Mouse (Mus musculus) embryonic stem cell, embryonic (primary cell): ENCODE data around the gene Gtpbp8.

Source experiments
- CTCF ChIA-PET, 4 experiments: fragments of 300-600 bp in 2 of 4; fragments of 350-600 bp in 2 of 4; sonication (Branson Sonifier 250); formaldehyde crosslinking; loops; one replicate each; lab custom pipeline; 2022; ENCODE audit warnings: inconsistent platforms in 2 of 4; lab: Charles Lee
- POLR2A ChIA-PET, 4 experiments: fragments of 300-600 bp in 2 of 4; fragments of 350-600 bp in 2 of 4; sonication (Branson Sonifier 250); formaldehyde crosslinking; loops; one replicate each; lab custom pipeline; 2022; ENCODE audit warnings: antibody characterized with exemption in 4 of 4, inconsistent platforms in 1 of 4; lab: Charles Lee

The Gtpbp8 gene

DNA sequence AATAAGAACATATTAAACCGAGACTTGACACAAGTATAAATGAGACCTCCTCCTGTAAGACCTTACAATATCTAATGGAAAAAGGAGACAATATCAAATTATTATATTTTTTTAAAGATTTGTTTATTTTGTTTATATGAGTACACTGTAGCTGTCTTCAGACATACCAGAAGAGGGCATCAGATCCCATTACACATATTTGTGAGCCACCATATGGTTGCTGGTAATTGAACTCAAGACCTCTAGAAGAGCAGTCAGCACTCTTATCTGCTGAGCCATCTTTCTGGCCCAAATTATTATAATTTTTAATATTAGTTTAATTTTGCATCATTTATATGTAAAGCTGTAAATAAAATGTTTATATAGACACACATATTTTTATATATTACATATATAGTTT lies 3.4 kb downstream of the Gtpbp8 start:
- CTCF ChIA-PET: interaction anchor here (0.5 to 2.1 kb wide), 6 partner anchors 17 to 504 kb away, joined by 3 to 8 read pairs (median 3); no protein-coding TSS in a partner anchor

DNA sequence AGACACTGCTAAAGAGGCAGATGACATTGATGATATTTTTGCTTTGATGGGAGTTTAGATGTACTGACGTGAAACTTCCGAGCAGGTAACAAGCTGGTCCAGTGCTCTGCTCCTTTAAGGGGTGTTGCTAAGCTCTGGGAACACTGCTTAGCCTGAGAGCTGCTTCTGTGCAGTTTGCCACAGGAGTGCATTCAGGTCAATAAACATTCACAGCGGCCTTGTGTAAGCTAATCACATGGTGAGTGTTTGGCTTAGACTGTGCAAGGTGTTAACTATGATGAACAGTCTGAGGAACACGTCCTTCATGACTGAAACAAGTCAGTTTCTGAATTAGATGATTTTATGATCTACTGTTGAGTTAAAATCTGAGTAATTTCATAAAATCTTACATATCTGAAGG lies 10.0 kb downstream of the Gtpbp8 start:
- CTCF ChIA-PET: no interaction called here
- POLR2A ChIA-PET: interaction anchor here in 2 of 4 experiments (2.0 to 8.0 kb wide), 4 partner anchors 8 to 12 kb away, joined by 6 to 58 read pairs (median 16); partner anchors contain the start of genes Nepro (in 2 of the 2) and Gtpbp8 (in 1 of the 2)

More for the DNA sequence above, 3.4 kb downstream of the Gtpbp8 start:
- POLR2A ChIA-PET: interaction anchor here in 3 of 4 experiments (1.2 to 4.5 kb wide), 5 partner anchors 11 to 416 kb away, joined by 3 to 42 read pairs (median 3); partner anchors contain the start of genes Atg3 (in 1 of the 3), Nepro (in 1 of the 3) and Slc35a5 (in 1 of the 3)

DNA sequence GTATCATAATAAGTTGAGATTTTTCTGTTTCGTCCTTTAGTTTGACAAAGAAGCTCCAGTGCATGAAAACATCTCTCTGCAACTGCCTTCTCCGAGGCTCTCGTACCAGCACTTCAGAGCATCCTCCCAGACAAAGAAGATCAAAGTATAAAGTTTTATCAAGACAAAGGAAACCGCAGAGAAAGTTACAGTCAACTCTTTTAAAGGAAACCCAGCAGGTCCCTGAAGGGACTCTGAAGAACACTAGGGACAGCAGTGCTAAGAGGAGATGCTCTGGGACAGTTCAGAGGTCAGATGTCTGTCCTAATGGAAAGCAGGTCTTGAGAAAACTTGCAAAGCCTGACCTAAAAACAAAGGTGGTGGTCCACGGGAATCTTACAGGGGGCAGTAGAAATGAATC lies 10.5 kb downstream of the Gtpbp8 start:
- ChIA-PET POLR2A (interaction anchor here in 2 of 4 experiments (1.5 to 8.0 kb wide), 5 partner anchors 8 to 16 kb away, joined by 3 to 58 read pairs (median 14); partner anchors contain the start of genes Nepro (in 2 of the 2) and Gtpbp8 (in 1 of the 2)), CTCF (no interaction called here)

DNA sequence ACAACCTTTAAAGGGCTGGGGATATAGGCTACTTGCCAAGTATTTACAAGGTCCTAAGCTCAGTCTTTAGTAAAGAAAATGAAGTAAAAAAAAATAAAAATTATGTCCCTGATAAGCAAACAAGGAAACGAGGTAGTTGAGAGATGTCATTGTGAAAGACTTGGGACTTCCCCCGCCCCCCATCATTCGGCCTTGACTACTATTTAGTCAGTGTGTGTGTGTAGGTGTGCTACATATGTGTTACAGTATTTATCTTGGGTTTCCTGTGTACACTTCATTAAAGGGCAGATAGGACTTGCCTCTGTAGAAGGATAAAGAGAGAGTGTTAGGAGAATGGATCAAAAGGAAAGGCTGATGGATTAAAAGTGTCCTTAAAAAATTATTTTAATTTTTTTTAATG lies 12.1 kb downstream of the Gtpbp8 start:
- POLR2A ChIA-PET: interaction anchor here in 2 of 4 experiments (0.8 to 8.0 kb wide), 8 partner anchors 9 to 1112 kb away, joined by 3 to 58 read pairs (median 4); partner anchors contain the start of genes Gtpbp8 (in 2 of the 2) and Nepro (in 2 of the 2)
- CTCF ChIA-PET: interaction anchor here in 2 of 4 experiments (1.0 to 1.5 kb wide), 2 partner anchors 8 to 356 kb away, joined by 3 read pairs; no protein-coding TSS in a partner anchor

DNA sequence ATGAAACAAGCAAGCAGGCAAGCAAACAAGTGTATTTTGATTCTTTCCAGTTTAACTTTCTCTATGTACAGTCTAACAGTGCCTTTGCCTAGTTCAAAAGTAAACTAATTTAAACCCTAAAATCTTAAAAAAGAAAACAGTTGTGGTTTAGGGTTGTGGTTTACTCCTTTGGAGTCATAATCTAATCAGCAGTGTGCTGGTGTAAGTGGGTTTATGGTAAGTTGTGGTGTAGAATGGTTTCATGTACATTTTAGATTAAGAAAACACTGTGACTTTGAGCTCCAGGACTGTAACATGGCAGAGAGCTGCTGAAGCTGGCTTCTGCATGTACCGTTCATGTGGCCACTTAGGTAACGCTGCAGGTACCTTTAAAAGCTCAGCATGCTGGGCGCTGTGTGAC lies 18.6 kb downstream of the Gtpbp8 start:
- ChIA-PET POLR2A (interaction anchor here in 2 of 4 experiments (1.2 to 2.4 kb wide), 3 partner anchors 10 to 19 kb away, joined by 3 to 18 read pairs (median 4); partner anchors contain the start of gene Gtpbp8 (in 1 of the 2)), CTCF (interaction anchor here in 2 of 4 experiments (0.6 to 0.8 kb wide), 2 partner anchors 19 to 561 kb away, joined by 3 read pairs; partner anchors contain the start of gene Gtpbp8 (in 1 of the 2))

DNA sequence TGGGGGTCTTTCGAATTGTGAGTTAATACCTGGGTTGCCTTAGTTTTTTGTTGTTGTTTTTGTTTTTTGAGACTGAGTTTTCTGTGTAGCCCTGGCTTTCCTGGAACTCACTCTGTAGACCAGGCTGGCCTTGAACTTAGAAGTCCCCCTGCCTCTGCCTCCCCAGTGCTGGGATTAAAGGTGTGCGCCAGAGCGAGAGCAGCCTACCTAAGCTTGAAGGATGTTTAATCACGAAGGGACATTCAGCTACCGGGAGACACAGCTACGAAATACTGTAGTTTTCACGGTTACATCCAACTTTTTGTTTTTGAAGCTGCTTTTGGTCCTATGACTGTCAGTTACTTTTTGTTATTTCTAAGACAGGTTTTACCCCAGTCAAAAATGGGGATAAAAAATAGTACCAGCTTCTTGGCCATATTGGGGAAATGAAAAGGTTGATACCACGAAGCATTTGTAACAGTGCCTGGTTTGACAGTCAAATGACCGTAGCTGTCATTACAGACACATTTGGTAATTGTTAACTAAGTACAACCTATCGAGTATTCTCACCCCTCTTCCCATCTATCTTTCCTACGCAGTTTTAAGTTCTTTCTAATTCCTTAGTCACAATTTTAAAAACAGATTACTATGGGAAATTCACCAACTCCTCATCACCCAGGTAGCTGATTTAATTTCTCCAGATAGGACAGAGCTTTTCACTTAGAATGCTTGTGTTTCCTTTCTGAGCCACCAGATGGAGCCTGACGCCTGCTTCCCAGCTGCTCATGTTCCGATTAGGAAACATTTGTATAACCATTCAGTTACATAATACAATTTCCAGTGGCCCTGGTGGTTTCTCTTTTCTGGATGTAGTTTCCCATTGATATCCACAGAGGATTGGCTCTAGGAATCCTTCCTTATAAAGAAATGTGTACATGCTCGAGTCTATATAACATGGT lies 20.6 kb downstream of the Gtpbp8 start:
- ChIA-PET CTCF (interaction anchor here (0.5 to 2.5 kb wide), 28 partner anchors 9 to 1023 kb away, joined by 3 to 16 read pairs (median 4); partner anchors contain the start of genes Gtpbp8 (in 2 of the 4) and Atg3 (in 1 of the 4)), POLR2A (interaction anchor here (0.5 to 4.2 kb wide), 48 partner anchors 8 to 586 kb away, joined by 3 to 58 read pairs (median 4); partner anchors contain the start of genes Gtpbp8 (in 4 of the 4), Atg3 (in 3 of the 4), Slc35a5 (in 3 of the 4) and Atp6v1a (in 2 of the 4))

DNA sequence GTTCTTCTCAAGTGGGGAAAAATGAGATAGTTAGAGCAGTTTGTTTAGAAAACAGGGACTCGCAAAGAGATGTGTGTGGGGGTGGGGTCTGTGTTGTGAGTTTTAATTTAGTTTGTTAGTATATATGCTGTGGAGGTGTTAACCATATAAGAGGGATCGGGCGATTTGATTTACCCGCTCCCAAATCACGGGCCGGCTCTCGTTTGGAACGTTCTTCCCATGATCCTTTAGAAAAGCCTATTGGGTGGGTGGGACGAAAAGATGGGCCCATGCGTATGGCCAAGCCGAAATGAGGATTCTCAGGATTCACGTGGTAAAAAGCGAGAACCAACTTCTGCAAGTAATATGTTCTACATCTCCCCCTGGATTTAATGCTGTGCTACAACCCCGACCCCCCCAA lies 21.3 kb downstream of the Gtpbp8 start:
- ChIA-PET POLR2A (interaction anchor here (0.6 to 4.2 kb wide), 39 partner anchors 8 to 952 kb away, joined by 3 to 58 read pairs (median 6); partner anchors contain the start of genes Gtpbp8 (in 4 of the 4), Atp6v1a (in 2 of the 4), Cfap44 (in 2 of the 4) and Naa50 (in 2 of the 4)), CTCF (interaction anchor here in 2 of 4 experiments (0.6 to 2.5 kb wide), 7 partner anchors 17 to 444 kb away, joined by 3 to 13 read pairs (median 4); partner anchors contain the start of gene Gtpbp8 (in 1 of the 2))

DNA sequence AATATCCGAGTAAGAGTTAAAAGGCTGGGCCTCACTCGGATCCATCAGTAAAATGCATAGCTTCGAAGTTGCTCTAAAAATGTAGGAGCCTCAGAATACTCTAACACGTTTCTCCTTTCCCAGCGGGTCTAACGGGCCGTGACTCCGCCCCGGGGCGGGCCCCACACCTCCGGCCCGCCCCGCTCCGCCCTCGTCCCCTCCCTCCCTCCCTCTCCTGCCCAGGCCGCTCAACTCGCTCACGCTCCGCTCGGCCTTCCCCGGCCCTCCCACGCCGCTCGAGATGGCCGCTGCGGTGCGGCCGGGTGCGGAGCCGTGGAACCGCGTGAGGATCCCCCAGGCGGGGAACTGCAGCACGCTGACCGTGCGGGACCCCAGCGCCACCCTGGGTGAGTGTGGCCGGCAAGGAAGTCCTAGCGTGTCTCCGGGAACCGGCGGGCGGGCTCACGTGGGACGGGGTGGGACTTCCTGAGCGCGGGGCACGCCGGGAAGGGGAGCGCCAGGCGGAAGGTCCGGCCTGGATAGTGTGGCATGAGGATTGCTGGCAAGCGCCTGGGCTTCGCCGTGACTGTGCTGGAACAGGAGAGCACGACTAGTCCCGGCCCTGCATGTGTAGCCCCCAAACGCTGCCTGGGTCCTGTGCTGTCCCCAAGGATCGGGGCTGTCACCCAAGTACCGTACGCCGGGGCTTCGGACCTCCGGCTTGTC lies 21.9 kb downstream of the Gtpbp8 start, which contains the start of gene Nepro:
TSS of gene Nepro (plus strand) at position 219 of the 705 bp plus-strand sequence.
- ChIA-PET POLR2A (interaction anchor here in 3 of 4 experiments (0.5 to 4.2 kb wide), 52 partner anchors 9 to 953 kb away, joined by 3 to 58 read pairs (median 4); partner anchors contain the start of genes Atp6v1a (in 3 of the 3), Gtpbp8 (in 3 of the 3), Naa50 (in 3 of the 3) and Cfap44 (in 2 of the 3)), CTCF (interaction anchor here in 2 of 4 experiments (0.6 to 2.5 kb wide), 6 partner anchors 16 to 1267 kb away, joined by 3 to 13 read pairs (median 6); partner anchors contain the start of gene Gtpbp8 (in 1 of the 2))

DNA sequence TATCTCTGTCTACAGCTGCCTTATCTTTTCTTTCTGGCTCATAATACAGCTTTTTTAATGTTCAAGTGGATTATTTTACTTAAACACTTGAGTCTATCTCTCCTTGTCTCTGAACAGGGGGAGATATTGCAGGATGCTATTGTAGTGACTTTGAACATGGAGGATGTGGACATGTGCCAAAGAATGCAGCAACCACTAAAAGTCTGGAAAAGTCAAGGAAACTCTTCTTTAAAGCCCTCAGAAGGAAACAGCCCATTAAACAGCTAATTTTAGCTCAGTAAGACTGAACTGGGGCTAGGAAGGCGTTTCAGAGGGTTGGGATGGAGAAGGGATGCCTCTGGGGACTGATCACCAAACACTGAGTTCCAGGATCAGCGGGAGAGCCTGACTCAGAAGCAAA lies 23.5 kb downstream of the Gtpbp8 start:
- POLR2A ChIA-PET: interaction anchor here in 3 of 4 experiments (0.6 to 4.2 kb wide), 7 partner anchors 14 to 1458 kb away, joined by 3 to 58 read pairs (median 10); partner anchors contain the start of gene Gtpbp8 (in 2 of the 3)
- CTCF ChIA-PET: no interaction called here

DNA sequence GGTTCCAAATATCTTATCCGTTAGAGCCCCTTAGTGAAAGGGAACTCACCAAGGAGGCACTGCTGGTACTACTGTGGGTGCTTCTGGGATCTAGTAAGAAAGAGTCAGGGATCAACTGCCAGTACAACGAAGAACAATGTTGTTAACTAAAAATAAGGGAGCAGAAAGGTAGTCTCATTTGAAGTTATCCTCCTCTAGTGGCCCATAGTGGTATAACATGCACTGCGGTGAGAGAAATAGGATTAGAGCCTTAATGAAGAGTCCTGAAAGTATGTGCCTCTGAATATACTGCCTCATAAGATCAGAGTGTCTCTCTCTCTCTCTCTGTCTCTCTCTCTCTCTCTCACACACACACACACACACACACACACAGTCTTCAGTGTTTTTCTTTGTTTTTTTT lies 25.6 kb downstream of the Gtpbp8 start:
- ChIA-PET POLR2A (interaction anchor here in 1 of 4 experiments (1.8 kb wide), 1 partner anchor 11 kb away, joined by 5 read pairs; no protein-coding TSS in a partner anchor), CTCF (interaction anchor here in 1 of 4 experiments (2.0 kb wide), 1 partner anchor 369 kb away, joined by 4 read pairs; no protein-coding TSS in a partner anchor)

DNA sequence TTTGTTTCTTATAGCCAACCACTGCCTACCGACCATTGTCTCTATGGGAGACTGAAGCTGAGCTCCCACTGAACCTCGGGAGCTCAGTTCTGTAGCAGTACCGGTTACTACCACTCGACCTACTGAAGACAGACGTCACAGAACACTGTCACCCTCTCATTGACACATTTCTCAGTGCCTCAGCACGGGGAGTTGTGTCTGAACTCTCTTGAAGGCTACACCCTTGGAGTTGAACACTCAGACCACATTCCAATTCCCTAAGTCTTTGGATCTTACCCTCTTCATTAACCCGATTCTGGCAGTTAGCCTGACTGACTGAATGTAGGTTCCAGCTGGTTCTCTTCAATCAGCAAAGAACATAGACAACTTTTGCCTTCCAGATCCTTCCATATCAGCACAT lies 26.8 kb downstream of the Gtpbp8 start:
- ChIA-PET CTCF (interaction anchor here in 1 of 4 experiments (0.6 to 2.0 kb wide), 4 partner anchors 11 to 493 kb away, joined by 3 to 5 read pairs (median 4); no protein-coding TSS in a partner anchor), POLR2A (interaction anchor here in 2 of 4 experiments (0.6 to 1.8 kb wide), 5 partner anchors 10 to 249 kb away, joined by 3 to 5 read pairs (median 3); no protein-coding TSS in a partner anchor)

DNA sequence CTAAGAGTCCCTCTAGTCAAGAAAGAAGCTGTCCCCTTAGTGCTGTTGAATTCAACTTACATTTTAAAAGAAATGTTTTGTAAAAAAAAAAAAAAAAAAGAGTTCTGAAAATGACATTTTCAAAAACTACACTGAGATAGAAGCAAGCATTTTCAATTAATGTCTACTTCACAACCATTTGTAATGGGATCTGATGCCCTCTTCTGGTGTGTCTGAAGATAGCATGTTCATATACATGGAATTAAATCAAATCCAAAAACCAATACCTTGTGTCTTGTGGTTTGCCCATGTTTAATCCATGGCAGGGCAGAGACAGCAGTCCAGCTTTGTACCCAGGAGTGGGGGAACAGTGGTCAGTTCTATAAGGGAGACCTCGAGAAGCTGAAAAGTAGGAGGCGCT lies 28.3 kb downstream of the Gtpbp8 start:
- ChIA-PET POLR2A (interaction anchor here in 3 of 4 experiments (0.7 to 1.1 kb wide), 4 partner anchors 8 to 578 kb away, joined by 4 to 5 read pairs (median 4); no protein-coding TSS in a partner anchor), CTCF (interaction anchor here in 3 of 4 experiments (0.6 to 1.8 kb wide), 9 partner anchors 11 to 1131 kb away, joined by 3 to 5 read pairs (median 4); no protein-coding TSS in a partner anchor)

DNA sequence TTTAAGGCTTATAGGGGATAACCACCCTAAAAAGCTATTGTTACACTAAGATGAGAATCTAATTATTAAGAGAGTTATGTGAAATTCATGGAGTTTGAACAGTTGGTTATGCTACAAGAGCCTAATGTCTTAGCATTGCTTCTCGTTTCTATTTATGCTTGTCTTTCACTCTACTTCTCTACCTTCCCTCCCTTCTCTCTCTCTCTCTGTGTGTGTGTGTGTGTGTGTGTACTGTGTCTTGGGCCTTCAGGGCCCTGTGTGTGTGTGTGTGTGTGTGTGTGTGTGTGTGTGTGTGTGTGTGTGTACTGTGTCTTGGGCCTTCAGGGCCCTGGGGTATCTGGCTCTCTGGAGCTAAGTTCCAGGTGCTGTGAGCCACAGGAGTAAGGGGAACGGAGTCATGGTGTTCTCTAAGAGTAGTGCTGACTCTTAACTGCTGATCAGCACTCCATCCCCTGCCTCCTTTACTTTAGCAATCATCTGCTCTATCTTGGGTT lies 29.0 kb downstream of the Gtpbp8 start:
- POLR2A ChIA-PET: interaction anchor here in 3 of 4 experiments (0.7 to 1.2 kb wide), 4 partner anchors 9 to 577 kb away, joined by 3 to 5 read pairs (median 4); no protein-coding TSS in a partner anchor
- CTCF ChIA-PET: interaction anchor here in 3 of 4 experiments (0.6 to 1.1 kb wide), 9 partner anchors 9 to 1130 kb away, joined by 3 to 5 read pairs (median 4); no protein-coding TSS in a partner anchor

DNA sequence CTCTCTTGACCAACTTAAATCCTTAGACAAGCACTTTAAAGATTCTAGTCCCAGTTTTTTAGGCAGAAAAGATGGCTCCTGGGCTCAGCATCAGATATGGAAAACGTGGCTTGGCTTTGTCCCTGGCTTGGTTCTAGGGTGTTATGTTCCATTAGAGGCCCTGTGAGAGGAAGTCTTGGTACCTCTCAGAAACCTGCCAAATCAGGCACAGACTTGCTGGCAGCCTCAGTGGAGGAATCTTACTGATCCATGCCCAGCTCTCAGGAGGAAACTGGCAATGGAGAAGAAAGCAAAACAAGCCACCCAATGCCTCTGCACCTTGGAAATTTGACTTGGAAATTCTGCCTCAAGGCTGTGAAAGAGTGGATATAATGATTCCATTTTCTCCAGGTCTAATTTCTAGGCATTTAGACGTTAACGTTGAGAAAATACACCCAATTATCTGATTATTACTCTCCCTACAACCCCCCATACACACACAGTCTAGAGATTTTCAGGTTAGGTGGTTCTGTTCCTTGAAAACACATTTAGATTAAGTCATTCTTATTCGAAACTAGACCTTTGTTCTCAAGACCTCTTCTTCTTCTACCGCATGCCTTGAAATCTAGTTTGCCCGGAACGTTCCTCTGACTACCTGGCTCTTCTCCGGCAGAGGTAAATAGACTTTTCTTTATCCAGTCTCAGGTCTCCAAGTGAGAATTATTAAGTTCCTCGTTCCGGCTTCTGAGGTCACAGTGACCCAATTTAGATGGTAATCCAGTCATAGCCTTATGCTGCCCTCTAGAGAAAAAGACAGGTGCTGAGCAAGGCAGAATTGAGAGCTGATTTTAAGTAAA lies 29.6 kb downstream of the Gtpbp8 start:
- ChIA-PET POLR2A (interaction anchor here in 2 of 4 experiments (0.7 to 1.2 kb wide), 3 partner anchors 9 to 37 kb away, joined by 3 to 5 read pairs (median 4); no protein-coding TSS in a partner anchor), CTCF (interaction anchor here in 2 of 4 experiments (0.7 to 1.1 kb wide), 5 partner anchors 8 to 417 kb away, joined by 3 to 5 read pairs (median 4); no protein-coding TSS in a partner anchor)

DNA sequence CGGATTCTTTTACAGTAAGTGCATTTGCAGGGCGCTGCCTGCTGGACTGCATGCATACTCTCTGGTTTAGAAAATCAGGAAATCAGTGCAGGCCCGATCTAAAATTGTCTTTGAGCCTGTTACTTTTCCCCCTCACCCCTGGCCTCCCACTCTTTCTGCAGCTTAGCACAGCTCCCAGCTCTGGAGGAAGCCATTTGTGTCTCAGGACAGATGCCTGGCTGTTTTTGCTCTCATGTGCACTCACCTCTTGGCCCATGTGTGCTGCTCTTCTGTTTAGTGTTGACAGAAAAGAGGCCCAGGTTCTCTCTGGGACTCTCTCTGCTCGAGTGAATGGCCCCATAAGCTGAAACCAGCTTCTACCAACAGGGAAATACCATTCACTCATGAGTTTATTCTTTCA lies 42.7 kb downstream of the Gtpbp8 start:
- CTCF ChIA-PET: interaction anchor here in 1 of 4 experiments (0.9 kb wide), 1 partner anchor 14 kb away, joined by 4 read pairs; no protein-coding TSS in a partner anchor

More for the DNA sequence above, 42.7 kb downstream of the Gtpbp8 start:
- POLR2A ChIA-PET: interaction anchor here in 2 of 4 experiments (0.6 to 2.5 kb wide), 3 partner anchors 16 to 1762 kb away, joined by 3 to 7 read pairs (median 3); partner anchors contain the start of gene Nepro (in 1 of the 2)
